Mouse (Mus musculus) E14TG2a.4 (cell line): ENCODE results near the gene Gm26965.

Source experiments
- CTCF ChIP-seq: conservative IDR thresholded peaks from 2 replicates; pipeline ENCODE4 v1.5.1; 2014; ENCODE audit warnings: low read length
- NANOG ChIP-seq: IDR thresholded peaks from 2 replicates; pipeline ENCODE4 v1.6.1; 2014; ENCODE audit warnings: borderline replicate concordance, low read length, mixed read lengths

- TF ChIP-seq CTCF, result no peak
- no peak for TF ChIP-seq NANOG
Measured at GRCm38 (mm10) chr13:67495631-67496030, 30.3 kb downstream of the Gm26965 start.
